Mouse (Mus musculus): ENCODE data around the gene Gm14327.
"Not testable (repeated sequence)": the region's sequence is repeated elsewhere in the genome, so short reads cannot be mapped to it uniquely, and the experiment has no call there.

Gene Gm14327

DNA sequence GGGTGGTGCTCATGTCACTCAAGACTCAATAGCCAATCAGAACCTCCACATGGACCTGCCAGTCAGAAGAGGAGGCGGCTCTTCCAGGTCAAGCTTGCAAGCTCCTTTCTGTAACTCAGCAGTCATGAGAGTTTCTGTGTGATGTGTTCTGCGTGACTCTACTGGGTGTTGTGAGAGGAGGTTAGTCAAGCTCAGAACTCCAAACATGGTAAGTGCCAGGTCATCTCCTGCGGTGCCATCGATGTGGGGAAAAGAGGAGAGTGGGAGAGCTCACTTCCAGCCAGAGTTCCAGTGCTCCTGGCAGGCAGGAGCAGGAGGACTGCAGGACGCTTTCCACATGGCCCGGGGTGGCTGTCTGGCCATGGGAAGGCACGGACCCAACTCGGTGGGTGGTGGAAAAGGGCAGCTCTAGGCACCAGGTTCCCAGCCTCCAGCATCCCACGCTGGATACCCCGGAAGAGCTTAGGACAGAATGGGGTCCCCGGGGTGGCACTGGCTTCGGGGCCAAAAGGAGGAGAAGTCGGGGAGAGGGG is at the start of gene Gm14327:
Gene Gm14327, plus strand, starts transcription at position 51 of the 533 bp plus-strand sequence.
- not testable (repeated sequence) for DNase-seq (ENCODE audit: low spot score)

DNA sequence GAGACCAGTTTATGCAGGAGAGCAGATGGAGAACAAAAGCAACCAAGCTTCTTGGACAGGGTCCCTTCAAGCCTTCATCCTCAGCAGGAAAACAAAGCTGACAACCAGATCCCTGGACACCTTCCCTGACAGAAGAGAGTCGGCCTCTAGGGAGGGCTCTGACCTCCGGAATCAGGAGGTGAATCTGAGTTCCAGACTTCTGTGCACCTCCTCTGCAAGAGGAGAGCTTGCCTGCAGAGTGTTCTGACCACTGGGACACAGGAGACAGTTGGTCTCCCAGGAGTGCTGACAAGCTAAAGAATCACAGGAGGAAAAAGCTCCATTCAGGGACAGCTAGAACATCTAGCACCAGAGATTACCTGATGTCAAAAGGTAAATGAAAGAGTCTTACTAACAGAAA is 34.6 kb upstream of the Gm14327 start:
- not testable (repeated sequence) for DNase-seq (ENCODE audit: low spot score)

DNA sequence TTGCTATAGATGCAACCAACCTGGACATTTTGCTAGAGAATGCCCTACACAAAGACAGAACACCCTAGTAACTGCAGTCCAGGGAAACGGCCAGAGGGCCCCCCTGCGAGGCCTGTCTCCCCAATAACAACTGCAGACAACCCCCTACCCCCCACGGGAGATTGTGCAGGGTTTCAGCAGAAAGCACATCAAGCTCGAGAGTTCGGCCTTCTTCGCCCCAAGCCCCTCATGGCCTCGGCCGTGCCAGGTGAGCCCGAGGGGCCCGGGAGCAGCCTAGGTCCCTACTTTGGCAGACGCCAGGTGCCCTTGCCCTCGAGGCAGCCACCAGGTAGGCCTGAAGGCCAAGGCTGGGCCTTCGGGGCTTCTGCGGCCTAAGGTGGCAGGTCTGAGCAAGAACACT is 9.2 kb upstream of the Gm14327 start:
- DNase-seq (ENCODE audit: low spot score), result not testable (repeated sequence)

DNA sequence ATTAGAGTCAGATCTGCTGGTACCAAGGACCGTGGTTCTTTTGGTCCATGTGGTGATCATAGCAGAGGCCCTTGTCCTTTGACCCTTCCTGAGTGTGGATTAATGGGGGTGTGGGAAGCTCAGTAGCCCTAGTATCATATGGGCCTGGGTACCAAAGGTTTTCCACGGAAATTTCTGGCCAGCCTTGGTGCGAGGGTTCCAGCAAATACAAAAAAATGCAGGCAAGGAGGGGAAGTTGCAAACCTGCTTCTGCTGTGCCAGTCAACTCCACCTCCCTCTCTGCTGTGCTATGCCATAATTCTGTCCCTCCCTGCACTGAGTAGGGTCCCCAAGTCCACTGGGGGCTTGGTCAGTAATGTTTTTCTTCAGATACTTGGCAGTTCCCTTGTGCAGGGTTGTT is 1.3 kb downstream of the Gm14327 start:
- DNase-seq (ENCODE audit: low spot score), result not testable (repeated sequence)

DNA sequence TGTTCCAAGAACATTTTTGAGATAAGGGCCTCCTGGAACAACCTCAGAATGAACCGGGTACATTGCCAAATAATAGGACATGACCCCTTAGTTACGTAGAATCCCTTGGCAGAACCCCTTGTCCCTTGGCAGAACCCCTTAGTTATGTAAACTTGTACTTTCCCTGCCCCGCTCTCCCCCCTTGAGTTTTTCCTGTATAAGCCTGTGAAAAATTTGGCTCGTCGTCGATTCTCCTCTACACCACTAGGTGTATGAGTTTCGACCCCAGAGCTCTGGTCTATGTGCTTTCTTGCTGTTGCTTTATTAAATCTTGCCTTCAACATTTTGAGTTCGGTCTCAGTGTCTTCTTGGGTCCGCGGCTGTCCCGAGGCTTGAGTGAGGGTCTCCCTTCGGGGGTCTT is 6.4 kb downstream of the Gm14327 start:
- DNase-seq (ENCODE audit: low spot score), result not testable (repeated sequence)

DNA sequence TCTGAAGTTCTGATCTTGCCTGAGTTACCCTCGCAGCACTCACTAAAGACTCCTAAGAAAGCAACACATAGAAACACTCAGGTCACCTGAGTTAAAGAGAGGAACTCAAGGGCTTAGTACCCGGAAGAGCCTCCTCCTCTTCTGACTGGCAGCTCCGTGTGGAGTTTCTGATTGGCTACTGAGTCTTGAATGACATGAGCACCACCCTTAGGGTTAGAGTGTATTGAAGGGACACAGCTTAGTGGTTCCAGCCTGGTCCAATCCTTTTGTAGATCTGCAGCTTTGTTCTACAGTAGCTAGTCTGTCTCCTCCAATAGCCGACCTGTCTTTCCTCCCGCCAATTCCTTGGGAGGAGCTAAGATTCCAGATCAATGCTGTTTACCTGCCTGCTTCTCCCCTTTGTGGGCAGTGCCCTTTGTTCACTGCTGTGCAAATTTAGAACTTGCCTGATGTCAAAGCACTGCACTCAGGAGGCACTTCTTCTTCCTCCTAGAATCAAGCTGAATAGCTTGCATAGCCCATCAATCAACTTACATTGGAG is 28.7 kb downstream of the Gm14327 start, which contains the start of gene Zfp972:
Gene Zfp972, minus strand, starts transcription at position 51 of the 541 bp plus-strand sequence.
- DNase-seq (ENCODE audit: low spot score), result not testable (repeated sequence)

Measured in layer of hippocampus, adult 11-12 months (tissue).